Mouse (Mus musculus): Measurements from ENCODE around the gene Neurod6. TPM values are rescaled to one million over a fixed set of nuclear protein-coding genes. Genes with fewer than 3 reads are reported as not detected.
A peak's percentile ranks its signal among the peaks of the same experiment; 100 is the strongest.

Neurod6 gene
- polyA plus RNA-seq, 1 experiment from 2014 or later, result 0.10 TPM

DNA sequence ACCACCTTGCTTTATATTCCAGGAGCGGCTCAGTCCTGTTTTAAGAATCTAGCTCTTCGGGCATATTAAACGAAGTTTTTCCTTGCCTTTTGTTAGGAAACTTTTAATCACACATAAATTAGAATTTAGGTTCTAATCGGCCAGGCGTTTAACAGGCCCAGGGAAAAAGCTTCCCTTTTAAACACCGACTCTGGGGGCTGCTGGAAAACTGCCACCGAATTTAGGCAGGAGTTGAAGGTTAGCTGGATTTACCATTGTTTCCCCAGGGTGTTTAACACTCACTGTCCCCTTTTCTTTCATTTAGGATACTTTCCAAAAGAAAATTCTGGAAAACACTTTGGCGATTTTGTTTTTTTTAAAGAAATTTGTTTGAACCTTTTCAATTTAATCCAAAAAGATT is 3.7 kb downstream of the Neurod6 start:
- Histone ChIP-seq H3K27ac (ENCODE audit: poor library complexity, severe bottlenecking) (no peak overlapping the region), H3K4me3 (peak overlapping the region; percentile 33), H3K27me3 (replicated peaks) (peaks cover 40% of the 10 kb centered on the region), H3K9ac (0 out of 2 replicates have a peak overlapping the region, but pooled peaks have one; percentile 7), H3K4me1 (replicated peaks) (peaks cover 7% of the 10 kb centered on the region; the same call in 1 of the 2 replicates), H3K4me2 (peak overlapping the region; percentile 63), H3K36me3 (no peaks in the 10 kb centered on the region), H3K9me3 (replicated peaks) (no peaks in the 10 kb centered on the region)
- ATAC-seq (ENCODE audit: insufficient number of reproducible peaks, low FRiP score), result no peak
- WGBS, result 22% methylated on average over 8 of the region's 8 CpGs

DNA sequence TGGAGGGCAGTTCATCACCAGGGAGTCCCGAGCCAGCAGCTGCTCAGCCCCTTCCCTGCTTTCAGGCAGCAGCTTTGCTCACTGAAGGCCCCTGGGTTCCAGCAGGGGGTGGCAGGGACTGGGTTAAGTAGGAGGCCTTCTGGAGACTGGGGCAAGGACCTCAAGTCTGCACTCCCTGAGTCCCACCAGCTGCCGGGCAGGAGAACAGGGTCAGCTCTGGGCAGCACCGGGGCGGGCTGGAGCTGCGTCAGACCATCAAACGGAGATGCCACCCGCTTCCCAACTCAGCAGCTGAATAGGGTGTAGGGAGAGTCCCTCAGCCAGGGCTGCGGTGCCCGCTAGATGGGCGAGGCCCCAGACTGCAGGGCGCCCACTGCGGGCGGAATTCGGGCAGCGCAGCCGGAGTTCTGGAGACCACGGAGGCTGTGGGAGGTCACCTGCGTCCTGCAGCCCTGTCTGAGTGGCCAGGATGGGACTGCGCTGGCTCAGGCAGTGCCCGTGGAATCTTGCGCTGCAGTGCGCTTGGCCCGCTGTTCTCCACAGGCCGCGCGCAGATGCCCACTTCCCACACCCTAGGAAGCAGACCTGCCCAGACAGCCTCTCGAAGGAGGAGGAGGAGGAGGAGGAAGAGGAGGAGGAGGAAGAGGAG is 4.3 kb downstream of the Neurod6 start:
- H3K4me2 ChIP-seq, result peak overlapping the region; percentile 63
- peaks cover 40% of the 10 kb centered on the region for H3K27me3 ChIP-seq (replicated peaks)
- 0 out of 2 replicates have a peak overlapping the region, but pooled peaks have one; percentile 7 for H3K9ac ChIP-seq
- H3K4me3 ChIP-seq, result peak overlapping the region; percentile 33
- no peak overlapping the region for H3K27ac ChIP-seq (ENCODE audit: poor library complexity, severe bottlenecking)
- no peaks in the 10 kb centered on the region for H3K36me3 ChIP-seq
- no peaks in the 10 kb centered on the region for H3K9me3 ChIP-seq (replicated peaks)
- peaks cover 7% of the 10 kb centered on the region; the same call in 1 of the 2 replicates for H3K4me1 ChIP-seq (replicated peaks)
- ATAC-seq (ENCODE audit: insufficient number of reproducible peaks, low FRiP score), result peak; percentile 51
- WGBS, result 3% methylated on average over 27 of the region's 27 CpGs

DNA sequence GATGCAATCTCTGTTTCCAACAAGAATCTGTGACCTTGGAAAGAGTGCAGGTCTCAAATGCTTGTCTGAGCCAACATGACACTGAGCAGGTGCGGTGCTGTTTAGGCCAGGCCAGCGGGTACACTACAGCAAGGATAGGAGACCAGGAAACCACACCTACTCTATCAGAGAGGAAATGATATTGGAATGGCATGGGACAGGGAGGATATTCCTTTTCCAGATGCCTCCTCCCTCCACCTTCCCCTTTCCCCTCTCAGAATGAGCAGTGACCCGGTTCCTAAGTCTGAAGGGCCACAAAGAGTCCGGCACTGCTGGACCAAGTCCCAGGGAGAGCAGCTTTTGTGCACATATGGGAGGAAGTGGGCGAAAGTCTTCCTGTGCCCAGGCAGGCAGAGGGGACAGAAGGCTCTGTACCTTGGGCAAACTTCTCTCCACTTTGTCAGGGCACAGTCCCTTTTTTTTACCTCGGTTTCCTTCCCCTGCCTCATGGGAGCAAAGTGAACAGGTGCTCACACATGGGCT is 4.9 kb downstream of the Neurod6 start:
- H3K36me3 ChIP-seq, result no peaks in the 10 kb centered on the region
- peak overlapping the region; percentile 63 for H3K4me2 ChIP-seq
- no peak overlapping the region for H3K9ac ChIP-seq
- peak; percentile 33; the same call in 1 of the 2 replicates for ATAC-seq (ENCODE audit: insufficient number of reproducible peaks, low FRiP score)
- H3K9me3 ChIP-seq (replicated peaks), result no peaks in the 10 kb centered on the region
- H3K27ac ChIP-seq (ENCODE audit: poor library complexity, severe bottlenecking), result no peak overlapping the region
- peaks cover 39% of the 10 kb centered on the region for H3K27me3 ChIP-seq (replicated peaks)
- peaks cover 7% of the 10 kb centered on the region; the same call in 1 of the 2 replicates for H3K4me1 ChIP-seq (replicated peaks)
- H3K4me3 ChIP-seq, result no peak overlapping the region; the same call in 1 of the 2 replicates
- 51% methylated on average over 6 of the region's 6 CpGs for WGBS

DNA sequence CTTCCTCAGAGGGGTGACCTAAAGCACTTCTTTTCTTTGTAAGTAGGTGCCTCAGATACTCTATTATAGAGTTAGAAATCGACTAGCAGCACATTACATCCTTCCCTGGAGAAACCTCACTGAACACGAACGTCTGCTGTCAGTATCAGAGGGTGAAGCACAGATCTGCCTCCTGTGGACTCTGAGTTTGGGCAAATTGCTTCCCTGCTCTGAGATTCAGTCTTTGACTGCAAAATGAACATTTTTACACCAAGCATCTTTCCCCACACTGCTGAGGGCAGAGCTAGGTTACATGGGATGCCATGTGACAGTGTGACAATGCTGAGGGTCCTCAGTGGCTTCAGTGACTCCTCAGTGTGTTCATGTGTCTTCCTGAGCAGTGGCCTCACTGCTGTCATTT is 13.3 kb downstream of the Neurod6 start:
- no peak for ATAC-seq (ENCODE audit: insufficient number of reproducible peaks, low FRiP score)
- Histone ChIP-seq H3K36me3 (no peaks in the 10 kb centered on the region), H3K4me2 (no peak overlapping the region), H3K9ac (no peak overlapping the region), H3K4me3 (no peak overlapping the region), H3K9me3 (replicated peaks) (no peaks in the 10 kb centered on the region), H3K4me1 (replicated peaks) (peaks cover 2% of the 10 kb centered on the region; the same call in 1 of the 2 replicates), H3K27ac (ENCODE audit: poor library complexity, severe bottlenecking) (no peak overlapping the region), H3K27me3 (replicated peaks) (peaks cover 7% of the 10 kb centered on the region; the same call in 1 of the 2 replicates)
- WGBS, result 73% methylated on average over 3 of the region's 3 CpGs

DNA sequence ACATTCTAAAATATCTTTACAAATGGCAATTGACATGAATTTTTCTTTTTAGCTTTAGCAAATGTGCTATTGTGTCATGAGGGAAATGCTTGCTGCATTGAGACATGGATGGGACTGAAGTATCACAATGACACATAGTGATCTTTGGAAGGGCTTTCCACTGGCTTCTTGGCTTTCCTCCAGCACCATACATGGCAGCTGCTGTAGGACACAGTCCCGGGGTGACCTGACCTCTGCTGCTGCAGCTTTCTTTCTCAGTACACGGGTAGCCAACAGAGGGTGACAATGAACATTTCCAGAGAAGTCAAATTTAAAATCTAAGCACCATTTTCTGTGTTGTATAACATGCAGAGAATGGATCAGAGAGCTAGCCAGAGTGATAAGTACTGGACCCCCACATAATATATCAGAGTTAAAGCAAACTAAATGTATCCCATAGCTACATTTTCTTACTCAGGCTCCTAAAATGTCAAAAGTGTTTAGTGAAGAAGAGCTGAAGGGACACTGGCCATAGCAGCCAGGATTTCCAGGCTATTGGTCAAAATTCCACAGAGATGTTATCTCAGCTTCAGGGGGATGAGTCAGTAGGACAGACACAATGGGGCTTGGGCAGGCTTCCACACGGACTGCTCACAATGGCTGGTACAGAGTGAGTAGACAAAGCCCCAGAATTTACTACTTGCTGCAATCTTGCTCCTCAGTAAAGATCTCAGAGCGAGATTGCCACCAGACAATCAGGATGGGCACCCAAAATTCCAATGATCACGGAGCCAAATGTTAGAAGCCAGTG is 19.7 kb downstream of the Neurod6 start:
- H3K36me3 ChIP-seq, result no peaks in the 10 kb centered on the region
- WGBS, result 57% methylated on average over 5 of the region's 5 CpGs
- H3K27me3 ChIP-seq (replicated peaks), result no peaks in the 10 kb centered on the region
- peaks cover 17% of the 10 kb centered on the region for H3K4me1 ChIP-seq (replicated peaks)
- no peak for ATAC-seq (ENCODE audit: insufficient number of reproducible peaks, low FRiP score)
- no peak overlapping the region for H3K4me3 ChIP-seq
- H3K4me2 ChIP-seq, result no peak overlapping the region
- no peaks in the 10 kb centered on the region for H3K9me3 ChIP-seq (replicated peaks)
- no peak overlapping the region for H3K27ac ChIP-seq (ENCODE audit: poor library complexity, severe bottlenecking)
- no peak overlapping the region for H3K9ac ChIP-seq

DNA sequence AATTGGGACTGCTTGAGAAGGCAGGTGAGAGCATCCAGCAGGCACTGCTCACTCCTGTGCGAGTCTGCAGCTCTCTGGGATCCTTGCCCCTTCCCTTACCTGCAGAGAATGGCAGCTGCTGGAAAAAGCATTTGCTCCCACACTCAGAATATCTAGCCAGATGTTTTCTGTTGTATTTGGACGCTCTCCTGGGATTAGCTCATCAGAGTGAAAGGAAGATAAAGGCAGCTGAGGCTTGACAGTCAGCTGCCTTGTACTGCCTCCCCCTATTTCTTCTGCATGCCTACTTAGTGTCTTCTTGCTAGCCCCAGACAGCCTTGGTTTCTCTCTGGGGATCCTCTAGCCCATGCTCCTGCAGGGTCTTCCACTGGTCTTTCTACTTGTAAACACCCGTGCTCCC is 31.1 kb downstream of the Neurod6 start:
- no peaks in the 10 kb centered on the region for H3K9me3 ChIP-seq (replicated peaks)
- peak overlapping the region; percentile 14 for H3K4me2 ChIP-seq
- peaks cover 9% of the 10 kb centered on the region for H3K27me3 ChIP-seq (replicated peaks)
- peaks cover 24% of the 10 kb centered on the region for H3K4me1 ChIP-seq (replicated peaks)
- H3K27ac ChIP-seq (ENCODE audit: poor library complexity, severe bottlenecking), result no peak overlapping the region
- no peak overlapping the region for H3K9ac ChIP-seq
- no peak for ATAC-seq (ENCODE audit: insufficient number of reproducible peaks, low FRiP score)
- 20% methylated on average over 3 of the region's 3 CpGs for WGBS
- no peaks in the 10 kb centered on the region for H3K36me3 ChIP-seq
- H3K4me3 ChIP-seq, result no peak overlapping the region

DNA sequence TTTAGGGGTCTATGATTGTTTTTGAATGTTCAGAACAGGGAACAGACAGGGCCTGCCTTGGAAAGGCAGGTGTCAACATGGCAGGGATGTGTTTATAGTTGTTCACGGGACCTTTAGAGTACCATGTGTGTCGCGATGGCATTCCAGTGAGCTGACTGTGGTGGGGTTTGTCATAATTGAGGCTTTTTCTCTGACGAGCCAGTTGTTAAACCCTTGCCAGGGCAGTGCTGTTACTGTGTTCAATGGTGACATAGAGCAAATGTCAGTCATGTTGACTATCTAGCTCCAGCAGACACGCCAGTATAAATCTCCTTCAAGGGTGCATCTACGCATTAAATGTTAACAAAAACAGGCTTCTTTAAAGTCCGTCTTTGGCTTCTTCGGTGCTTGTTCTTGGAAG is 31.5 kb downstream of the Neurod6 start:
- no peak overlapping the region for H3K4me3 ChIP-seq
- no peaks in the 10 kb centered on the region for H3K9me3 ChIP-seq (replicated peaks)
- no peak for ATAC-seq (ENCODE audit: insufficient number of reproducible peaks, low FRiP score)
- no peak overlapping the region for H3K9ac ChIP-seq
- H3K27ac ChIP-seq (ENCODE audit: poor library complexity, severe bottlenecking), result no peak overlapping the region
- peaks cover 24% of the 10 kb centered on the region for H3K4me1 ChIP-seq (replicated peaks)
- H3K36me3 ChIP-seq, result no peaks in the 10 kb centered on the region
- H3K4me2 ChIP-seq, result peak overlapping the region; percentile 14; the same call in 1 of the 2 replicates
- peaks cover 12% of the 10 kb centered on the region for H3K27me3 ChIP-seq (replicated peaks)
- 67% methylated on average over 8 of the region's 8 CpGs for WGBS

DNA sequence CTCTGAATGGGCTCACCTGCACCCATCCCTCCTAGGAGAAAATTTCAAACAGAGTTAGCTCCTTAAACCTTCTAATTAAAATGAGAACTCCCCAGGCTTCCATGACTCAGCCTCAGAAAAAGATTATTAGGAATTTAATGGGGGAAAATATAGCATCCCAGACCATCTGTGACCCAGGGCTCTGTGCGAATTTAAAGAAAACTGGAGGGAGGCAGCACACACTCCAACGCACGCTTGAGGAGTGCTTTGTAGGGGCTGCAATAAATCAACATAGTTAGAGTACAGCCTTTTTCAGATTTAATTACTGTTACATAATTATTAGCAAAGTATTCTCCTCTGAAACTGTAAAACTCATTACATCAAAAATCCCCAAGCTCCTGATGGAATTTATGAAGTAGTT is 32.2 kb downstream of the Neurod6 start:
- 93% methylated on average over 3 of the region's 3 CpGs for WGBS
- Histone ChIP-seq H3K4me2 (no peak overlapping the region), H3K4me3 (no peak overlapping the region), H3K9ac (no peak overlapping the region), H3K4me1 (replicated peaks) (peaks cover 24% of the 10 kb centered on the region), H3K9me3 (replicated peaks) (no peaks in the 10 kb centered on the region), H3K36me3 (no peaks in the 10 kb centered on the region), H3K27me3 (replicated peaks) (peaks cover 12% of the 10 kb centered on the region), H3K27ac (ENCODE audit: poor library complexity, severe bottlenecking) (no peak overlapping the region)
- no peak for ATAC-seq (ENCODE audit: insufficient number of reproducible peaks, low FRiP score)

DNA sequence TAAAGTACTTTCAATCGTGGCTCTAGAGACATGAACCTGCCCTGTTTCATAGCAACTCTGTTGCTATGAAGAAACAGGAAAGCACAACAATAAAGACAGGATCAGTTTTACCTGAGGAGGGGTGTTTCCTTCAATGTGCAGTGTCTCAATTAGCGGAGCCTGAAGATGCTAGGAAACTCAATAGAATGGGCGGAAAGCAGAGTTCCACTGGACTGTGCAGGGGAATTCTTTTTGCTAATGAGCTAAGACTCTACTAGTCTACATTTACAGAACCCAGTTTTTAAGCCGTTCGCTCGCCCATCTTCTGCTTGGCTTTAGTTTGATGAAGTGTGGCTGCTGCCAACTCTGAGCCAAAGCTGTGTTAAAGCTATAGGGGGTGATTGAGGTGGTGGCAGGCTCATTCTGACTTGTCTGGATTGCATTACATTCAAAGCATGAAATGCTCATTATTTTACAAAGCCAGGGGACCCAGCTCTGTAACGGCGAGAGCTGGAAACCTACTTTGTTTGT is 33.2 kb downstream of the Neurod6 start:
- Histone ChIP-seq H3K4me2 (no peak overlapping the region), H3K27me3 (replicated peaks) (peaks cover 16% of the 10 kb centered on the region), H3K9me3 (replicated peaks) (no peaks in the 10 kb centered on the region), H3K27ac (ENCODE audit: poor library complexity, severe bottlenecking) (no peak overlapping the region), H3K9ac (no peak overlapping the region), H3K4me1 (replicated peaks) (peaks cover 24% of the 10 kb centered on the region), H3K36me3 (no peaks in the 10 kb centered on the region), H3K4me3 (no peak overlapping the region)
- WGBS, result 67% methylated on average over 8 of the region's 8 CpGs
- ATAC-seq (ENCODE audit: insufficient number of reproducible peaks, low FRiP score), result no peak

DNA sequence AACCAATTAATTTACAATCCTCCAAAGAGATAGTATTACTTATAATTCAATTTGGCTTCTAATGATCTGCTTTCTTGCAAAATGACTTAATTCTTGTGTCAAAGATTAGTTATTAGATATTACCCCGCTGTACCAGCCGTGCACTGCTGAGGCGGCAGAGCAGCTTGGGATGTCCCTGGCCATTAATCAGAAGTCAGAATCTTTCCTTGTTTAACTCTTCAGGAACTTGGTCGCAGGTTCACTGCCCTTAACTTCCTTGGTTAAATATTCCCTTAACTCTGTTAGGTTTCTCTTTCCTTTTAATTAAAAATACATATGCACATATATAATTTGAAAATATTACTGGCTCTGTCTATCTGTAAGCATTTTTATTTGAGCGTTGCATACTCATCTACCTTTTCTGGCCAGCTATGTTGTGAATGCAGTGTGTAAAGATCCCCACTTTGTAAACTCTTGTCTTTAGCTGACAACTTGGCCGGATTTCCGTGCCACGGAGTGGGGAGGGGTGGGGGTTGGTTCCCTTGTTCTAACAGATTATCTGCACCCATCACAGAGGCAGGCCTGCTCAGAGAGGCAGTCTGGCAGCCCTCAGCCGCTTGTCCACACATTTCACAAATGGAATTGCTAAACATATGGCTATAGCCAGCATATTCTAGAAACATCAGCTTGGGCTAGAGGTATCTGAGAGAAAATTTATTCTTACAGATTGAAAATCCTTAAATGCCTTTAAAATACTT is 34.1 kb downstream of the Neurod6 start:
- peak; percentile 45; the same call in 1 of the 2 replicates for ATAC-seq (ENCODE audit: insufficient number of reproducible peaks, low FRiP score)
- peak overlapping the region; percentile 12; the same call in 1 of the 2 replicates for H3K4me2 ChIP-seq
- 23% methylated on average over 9 of the region's 9 CpGs for WGBS
- H3K27me3 ChIP-seq (replicated peaks), result peaks cover 16% of the 10 kb centered on the region
- no peak overlapping the region for H3K9ac ChIP-seq
- H3K9me3 ChIP-seq (replicated peaks), result no peaks in the 10 kb centered on the region
- no peak overlapping the region for H3K4me3 ChIP-seq
- no peak overlapping the region for H3K27ac ChIP-seq (ENCODE audit: poor library complexity, severe bottlenecking)
- no peaks in the 10 kb centered on the region for H3K36me3 ChIP-seq
- H3K4me1 ChIP-seq (replicated peaks), result peaks cover 24% of the 10 kb centered on the region

Measured in heart, embryonic 12.5 days (tissue).